Mouse (Mus musculus) thymus, postnatal 25 days (tissue): ENCODE data around the gene Catsper2.

Experiments used
- DNase-seq: peaks from one replicate; pipeline ENCODE4 v3.0.0; 2022

Catsper2 gene

DNA sequence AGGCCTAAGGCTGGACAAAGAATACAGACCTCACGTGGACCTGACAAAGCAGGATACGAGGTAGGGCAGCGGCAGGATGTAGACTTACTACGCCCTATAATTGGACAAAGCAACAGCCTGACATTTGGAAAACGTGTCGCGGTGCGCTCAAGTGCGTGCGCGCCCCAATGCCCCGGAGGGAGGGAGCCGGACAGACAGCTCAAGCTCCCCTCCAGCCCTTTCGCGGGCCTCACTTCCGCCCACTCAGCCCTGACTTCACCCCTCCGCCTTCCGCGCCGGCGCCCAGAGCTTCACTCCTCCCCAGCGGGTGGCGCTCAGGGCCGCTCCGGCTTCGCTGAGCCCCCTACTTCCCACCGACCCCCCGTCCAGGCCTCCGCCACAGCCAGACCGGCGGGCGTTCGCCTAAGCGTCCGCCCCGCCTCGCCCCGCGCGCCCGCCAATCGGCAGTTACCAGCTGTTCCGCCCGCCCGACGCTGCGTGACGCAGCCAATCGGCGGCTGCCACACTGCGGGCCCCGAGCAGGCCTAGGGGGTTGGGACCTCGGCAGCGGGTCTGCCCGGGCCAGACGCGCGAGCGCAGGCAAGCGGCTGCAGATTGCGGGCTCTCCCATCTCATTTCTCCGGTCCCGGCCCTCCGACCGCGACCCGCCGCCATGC lies at the start of gene Catsper2, which contains the start of gene Pdia3:
TSS of gene Catsper2 (minus strand) at position 406 of the 656 bp plus-strand sequence.
TSS of gene Pdia3 (plus strand) at position 389 of the 656 bp plus-strand sequence.
- peak; percentile 96 for DNase-seq

GRCm38 (mm10) chr2:121460071-121460470 lies 46.5 kb upstream of the Catsper2 start:
- DNase-seq, result no peak

DNA sequence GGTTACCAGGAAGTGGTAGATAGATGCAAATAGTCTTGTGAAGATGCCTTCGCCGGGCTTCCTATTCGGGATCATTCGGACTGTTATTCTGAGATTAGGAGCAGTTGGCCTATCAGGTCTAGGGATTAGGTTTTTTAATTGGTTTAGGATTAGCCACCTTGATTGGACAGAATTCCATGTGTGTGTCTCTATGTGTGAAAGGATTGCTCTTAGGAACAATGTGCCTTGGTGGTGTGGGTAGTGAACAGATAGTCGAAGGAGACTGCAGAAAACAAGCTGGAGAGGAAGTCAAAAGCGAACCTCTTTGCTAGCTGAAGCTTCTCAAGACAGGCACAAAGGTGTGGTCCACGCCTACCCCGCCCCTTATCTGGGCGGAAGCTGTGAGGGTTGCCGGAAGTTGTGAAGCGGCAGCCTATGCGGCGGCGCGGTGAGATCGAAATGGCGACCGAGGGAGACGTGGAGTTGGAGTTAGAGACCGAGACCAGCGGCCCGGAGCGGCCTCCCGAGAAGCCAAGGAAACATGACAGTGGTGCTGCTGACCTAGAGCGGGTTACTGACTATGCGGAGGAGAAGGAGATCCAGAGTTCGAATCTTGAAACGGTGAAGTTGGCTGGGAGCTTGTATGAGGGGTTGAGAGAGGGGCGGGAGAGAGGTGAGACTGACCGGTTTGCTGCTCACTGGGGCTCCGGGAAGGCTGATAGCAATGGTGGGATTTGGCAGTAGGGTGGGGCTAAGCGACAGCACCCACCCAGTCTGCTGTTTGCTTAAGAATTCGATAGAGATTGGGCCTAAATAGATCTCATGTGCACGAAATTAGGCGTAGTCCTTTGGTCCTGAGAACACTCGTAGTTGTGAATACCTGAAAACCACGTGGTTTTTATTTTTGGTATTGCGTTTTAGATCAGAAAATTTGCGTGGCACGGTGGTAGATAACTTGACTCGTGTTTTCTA lies 43.4 kb upstream of the Catsper2 start, which contains the start of gene Serinc4:
TSS of gene Serinc4 (minus strand) at position 90 of the 951 bp plus-strand sequence.
- DNase-seq, result peak; percentile 88

- no peak for DNase-seq
Observed at GRCm38 (mm10) chr2:121455534-121455933, 41.9 kb upstream of the Catsper2 start.

GRCm38 (mm10) chr2:121453917-121454316 lies 40.3 kb upstream of the Catsper2 start:
- no peak for DNase-seq

- DNase-seq, result no peak
Observed at GRCm38 (mm10) chr2:121452990-121453389, 39.4 kb upstream of the Catsper2 start, which contains the start of gene Hypk. Gene Hypk (plus strand): TSS chr2:121453290.

DNA sequence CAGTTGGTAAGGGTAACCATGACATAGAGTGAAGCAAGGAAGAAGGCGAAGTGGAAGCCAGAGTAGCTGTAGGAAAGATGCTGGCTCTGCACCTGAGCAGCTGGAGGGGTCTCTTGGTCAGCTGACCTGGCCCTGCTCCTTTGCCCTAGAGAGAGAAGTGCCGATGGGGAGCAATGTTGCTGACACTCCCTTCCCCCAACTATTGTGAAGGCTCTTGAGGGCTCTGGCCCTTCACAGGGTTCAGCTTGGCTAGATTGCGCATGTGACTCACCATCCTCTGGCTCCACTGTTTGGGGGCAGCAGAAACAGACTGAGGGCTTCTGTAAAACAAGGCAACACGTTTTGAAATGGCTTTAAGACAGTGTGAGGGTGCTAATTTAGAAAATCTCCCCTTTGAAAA lies 38.8 kb upstream of the Catsper2 start:
- DNase-seq, result no peak

DNA sequence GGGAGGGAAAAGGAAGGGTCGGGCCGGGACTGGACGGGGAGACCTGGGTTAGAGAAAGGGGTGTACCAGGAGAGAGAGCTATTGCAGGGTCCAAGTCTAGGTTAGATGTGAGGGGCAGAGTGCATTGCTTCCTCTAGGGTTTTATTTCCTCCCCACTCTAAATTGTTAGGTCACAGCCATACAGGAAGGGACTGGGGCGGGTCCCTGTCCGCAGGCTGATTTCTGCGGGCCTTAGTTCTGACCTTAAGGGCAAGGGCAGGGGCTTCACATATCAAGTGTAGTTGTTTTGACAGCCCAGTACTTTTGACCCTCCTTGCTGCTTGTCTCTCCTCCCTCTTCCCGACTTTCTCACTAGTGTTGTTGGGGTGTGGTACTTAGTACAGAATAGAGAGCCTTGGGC lies 36.5 kb upstream of the Catsper2 start:
- no peak for DNase-seq

DNA sequence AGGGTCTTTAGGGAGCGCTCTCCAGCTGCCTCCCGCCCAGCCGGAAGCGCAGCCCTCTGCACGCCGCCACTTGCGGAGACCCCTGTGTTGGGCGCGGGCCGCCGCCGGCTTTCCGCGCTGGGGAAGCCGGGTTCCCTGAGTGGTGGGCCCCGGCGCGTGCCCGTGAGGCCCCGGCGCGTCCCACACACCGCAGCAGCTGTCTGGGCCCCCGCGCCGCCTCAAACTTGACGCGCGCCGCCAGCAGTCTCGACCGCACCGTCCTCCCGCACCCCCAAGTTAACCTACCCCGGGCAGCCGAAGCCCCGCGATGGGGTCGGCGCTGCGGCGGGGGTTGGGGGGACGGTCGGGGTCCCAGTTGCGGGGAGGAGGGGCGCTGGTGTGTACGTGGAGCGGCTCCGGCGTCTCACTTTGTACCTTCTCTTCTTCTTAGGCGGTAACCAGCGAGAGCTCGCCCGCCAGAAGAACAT lies 36.0 kb upstream of the Catsper2 start:
- DNase-seq, result no peak

GRCm38 (mm10) chr2:121448739-121449535 lies 35.3 kb upstream of the Catsper2 start, which contains the start of gene Serf2:
Gene Serf2 (plus strand): TSS chr2:121449195.
- peak; percentile 99 for DNase-seq

DNA sequence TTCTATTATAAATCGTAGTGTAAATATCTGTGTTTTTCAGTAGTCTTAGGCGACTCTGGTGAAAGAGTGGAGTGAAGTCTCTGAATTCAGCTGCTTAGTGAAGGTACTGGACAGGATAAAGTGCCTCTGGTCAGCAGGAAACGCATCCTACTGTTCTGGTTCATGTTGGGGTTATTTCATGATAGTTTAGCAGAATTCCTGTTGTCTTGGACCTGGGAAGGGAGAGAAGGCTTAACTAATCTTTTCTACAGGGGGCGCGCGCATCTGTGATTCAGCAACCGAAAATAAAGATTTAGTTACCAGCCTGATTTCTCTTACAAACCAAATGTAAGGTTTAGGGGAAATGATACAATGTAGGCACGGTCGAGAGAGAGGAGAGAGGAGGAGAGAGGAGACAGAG lies 34.5 kb upstream of the Catsper2 start:
- peak; percentile 51 for DNase-seq

DNA sequence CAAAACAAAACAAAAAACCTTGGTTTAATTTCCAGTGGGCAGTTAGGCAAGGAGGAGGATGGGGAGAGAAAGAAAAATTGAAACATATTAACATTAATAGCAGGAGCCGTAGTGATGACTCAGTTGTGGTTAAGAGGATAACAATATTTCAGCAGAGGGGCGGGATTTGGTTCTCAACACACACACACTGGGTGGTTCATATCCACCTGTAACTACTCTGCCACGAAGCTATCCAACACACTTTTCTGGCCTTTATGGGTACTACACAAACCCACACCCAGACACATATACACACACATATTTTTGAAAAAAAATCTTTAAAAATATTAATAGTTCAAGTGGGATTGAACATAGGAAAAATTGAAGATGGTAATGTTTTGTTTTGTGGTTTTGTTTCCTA lies 33.4 kb upstream of the Catsper2 start:
- DNase-seq, result no peak

- DNase-seq, result no peak
Observed at GRCm38 (mm10) chr2:121446506-121446905, 32.9 kb upstream of the Catsper2 start.

GRCm38 (mm10) chr2:121445117-121445516 lies 31.5 kb upstream of the Catsper2 start:
- no peak for DNase-seq

DNA sequence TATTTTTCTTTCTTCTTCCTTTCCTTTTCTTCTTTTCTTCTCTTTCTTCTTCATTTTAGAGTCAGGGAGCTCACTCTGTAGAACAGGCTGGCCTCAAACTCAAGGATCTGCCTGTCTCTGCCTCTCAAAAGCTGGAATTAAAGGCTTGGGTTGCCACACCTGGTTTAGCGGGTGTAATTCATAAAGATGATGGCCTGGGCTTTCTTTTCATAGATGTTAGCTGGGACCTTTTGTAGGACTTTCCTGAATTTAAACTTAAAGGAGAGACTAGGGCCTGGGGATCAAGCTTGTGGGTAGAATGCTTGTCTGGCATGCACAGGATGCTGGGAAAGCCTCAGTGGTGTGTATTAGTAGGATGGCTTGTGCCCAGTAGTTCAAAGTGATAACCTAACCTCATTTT lies 30.6 kb upstream of the Catsper2 start, which contains the start of gene Ell3:
TSS of gene Ell3 (minus strand) at position 101 of the 400 bp plus-strand sequence.
- DNase-seq, result no peak

GRCm38 (mm10) chr2:121443068-121443349 lies 29.4 kb upstream of the Catsper2 start:
- no peak for DNase-seq

DNA sequence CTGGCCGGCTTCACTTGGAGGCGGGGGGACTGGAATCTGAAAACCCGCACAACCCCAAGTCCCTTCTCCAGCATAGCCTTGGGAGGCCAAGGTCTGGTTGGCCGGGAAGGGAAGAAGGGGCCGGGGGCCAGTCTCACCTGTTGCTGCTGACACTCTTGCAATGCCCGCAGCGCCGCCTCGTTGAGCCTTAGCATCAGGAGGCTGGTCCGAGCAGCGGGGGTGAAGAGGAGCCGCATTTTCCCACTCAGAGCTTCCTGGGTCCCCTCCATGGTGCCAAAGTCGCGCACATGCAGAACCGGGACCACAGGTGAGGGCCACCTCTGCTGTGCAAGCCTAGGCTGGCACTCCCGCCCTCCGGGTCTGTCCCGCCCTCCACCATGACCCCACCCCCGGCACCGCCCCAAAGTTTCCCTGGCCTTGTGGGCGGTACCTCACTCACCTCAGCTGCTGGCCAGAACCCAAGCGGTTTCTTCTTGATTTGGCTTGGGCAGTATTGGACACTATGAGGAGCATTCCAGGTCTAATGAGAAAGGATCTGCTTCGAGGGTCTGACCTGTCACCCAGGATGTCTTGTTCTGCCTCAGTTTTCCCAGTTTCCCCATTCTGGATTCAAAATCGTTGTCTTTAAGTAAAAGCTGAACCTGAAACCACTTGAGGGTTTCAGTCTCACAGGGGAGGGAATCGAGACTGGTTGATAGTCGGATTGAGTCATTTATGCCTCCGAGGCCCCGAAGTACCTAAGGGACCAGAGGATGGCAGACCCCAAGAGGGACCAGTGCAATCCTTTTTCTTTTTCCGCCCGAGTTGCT lies 28.9 kb upstream of the Catsper2 start:
- peak; percentile 55 for DNase-seq

GRCm38 (mm10) chr2:121441800-121442199 lies 28.2 kb upstream of the Catsper2 start:
- DNase-seq, result no peak

GRCm38 (mm10) chr2:121440834-121441605 lies 27.4 kb upstream of the Catsper2 start:
- DNase-seq, result no peak

DNA sequence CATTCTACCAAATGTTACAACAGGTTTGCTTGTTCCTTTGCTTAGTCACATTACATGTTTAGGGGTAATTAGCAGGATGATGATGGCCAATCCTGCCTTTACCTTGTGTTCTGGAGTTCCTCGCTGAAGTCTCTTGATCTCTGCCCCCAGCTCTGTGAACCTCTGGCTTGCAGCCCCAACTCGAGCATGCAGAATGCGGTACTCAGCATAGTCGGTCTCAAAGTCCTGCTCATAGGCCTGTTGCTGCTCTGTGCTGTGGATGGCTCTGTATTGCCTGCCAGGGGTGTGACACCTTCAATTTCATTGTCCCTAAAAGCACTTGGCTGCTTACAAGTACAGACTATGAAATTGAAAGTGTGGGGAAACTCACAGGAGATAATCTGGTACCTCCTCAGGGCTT lies 26.2 kb upstream of the Catsper2 start:
- DNase-seq, result no peak

DNA sequence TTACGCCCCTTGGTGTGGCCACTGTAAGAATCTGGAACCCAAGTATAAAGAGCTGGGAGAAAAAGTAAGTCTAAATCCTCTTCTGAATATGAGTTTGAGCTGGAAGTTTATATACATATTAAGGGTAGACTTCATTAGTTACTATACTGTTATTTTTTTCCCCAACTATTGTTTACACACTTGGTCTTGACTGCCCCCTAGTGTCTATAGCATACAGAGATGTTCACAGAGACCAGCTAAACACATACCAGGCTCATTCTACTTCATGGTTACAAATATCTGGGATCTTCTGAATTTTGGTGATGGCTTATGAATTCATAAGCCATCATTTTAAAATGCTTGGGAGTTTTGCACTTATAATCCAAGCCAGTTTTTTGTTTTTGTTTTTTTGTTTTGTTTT lies 21.3 kb upstream of the Catsper2 start:
- DNase-seq, result no peak
